Mouse (Mus musculus) G1E (cell line): ENCODE results near the gene Slc50a1.

Source experiments
- CTCF ChIP-seq: IDR thresholded peaks from 2 replicates; pipeline ENCODE4 v1.5.1; 2012; ENCODE audit warnings: low read depth, low read length, inconsistent platforms, mixed read lengths
- GATA1 ChIP-seq: IDR thresholded peaks from 2 replicates; pipeline ENCODE4 v1.6.1; 2012; ENCODE audit warnings: borderline replicate concordance, low read length, inconsistent platforms, mixed read lengths

- TF ChIP-seq CTCF (no peak), GATA1 (no peak)
Measured at GRCm38 (mm10) chr3:89280050-89280605, 9.8 kb upstream of the Slc50a1 start.
